Mouse (Mus musculus) c-Kit-negative CD71-positive TER-119-positive erythroid progenitor cells, embryonic 14.5 days (primary cell): ENCODE data around the gene Ptprd.

ENCODE experiments used
- DNase-seq: peaks from one replicate; pipeline ENCODE4 v3.0.0-alpha.2; 2013; ENCODE audit warnings: low read depth, low spot score

Ptprd gene

DNA sequence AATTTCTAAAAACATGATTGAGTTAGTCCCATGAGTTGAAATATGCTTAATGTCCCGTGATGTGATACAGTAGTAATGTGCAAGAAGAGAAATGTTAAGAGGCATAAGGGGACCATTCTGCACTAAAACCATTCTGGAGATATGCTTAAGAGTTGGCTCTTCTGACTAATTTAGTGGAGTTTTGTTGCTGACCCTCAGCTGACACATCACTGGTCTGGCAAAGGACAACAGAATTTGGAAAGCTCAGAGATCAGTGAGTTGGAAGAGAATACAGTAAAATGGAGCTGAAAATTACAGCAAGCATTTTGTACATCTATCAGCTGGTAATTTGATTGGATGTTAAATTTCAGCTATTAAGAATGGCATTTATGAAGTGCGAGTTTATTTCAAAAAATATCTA, 2248.8 kb downstream of the Ptprd start:
- no peak for DNase-seq

DNA sequence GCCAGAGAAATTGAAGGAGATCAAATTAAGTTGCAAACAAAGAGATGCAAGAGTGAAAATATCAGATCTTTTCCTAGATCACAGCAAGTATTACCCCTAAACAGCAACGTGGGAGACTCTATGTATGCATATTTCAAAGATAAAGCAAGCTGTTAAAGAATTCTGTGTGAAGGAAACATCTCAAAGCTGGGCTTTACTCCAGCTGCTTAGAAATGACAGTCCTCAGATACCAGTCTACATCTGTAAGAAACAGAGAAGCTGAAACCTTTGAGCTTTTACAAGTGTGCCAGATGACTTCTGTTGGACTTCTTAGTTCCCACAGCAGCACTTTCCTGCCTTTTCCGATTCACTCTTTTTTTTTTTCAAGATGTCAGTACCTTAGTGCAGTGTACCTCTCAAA, 2249.9 kb downstream of the Ptprd start:
- DNase-seq: no peak

DNA sequence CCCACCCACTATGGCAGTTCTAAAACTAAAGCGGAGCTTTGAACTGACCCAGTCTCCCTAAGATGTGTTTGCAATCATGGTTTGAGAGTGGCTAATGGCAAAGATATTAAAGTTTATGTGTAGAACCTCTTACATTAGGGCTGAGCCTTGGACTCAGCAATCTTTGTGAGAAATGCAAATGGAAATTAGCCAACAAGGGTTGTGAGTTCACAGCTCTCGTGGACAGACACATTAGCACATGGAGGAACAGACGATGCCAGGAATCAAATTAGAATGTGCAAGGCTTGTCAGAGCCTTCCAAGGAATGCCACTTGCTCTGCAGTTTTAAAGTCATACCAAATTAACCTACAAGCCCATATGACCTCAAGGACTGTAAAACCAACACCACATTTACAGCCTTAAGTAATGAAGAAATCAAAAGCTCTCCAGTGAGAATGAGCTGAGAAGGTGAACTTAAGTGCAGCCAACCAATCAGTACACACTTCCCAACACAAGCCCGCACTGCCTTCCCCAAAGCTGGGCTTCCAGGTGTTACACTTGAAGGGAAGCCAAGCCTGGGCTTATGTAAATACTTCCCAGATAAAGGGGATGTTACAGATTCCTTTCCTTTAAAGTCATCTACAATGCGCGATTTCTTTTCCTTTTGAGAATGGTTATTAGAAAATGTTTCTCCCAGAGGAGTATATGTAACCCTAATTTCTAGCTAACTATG, 2258.3 kb downstream of the Ptprd start:
- no peak for DNase-seq

DNA sequence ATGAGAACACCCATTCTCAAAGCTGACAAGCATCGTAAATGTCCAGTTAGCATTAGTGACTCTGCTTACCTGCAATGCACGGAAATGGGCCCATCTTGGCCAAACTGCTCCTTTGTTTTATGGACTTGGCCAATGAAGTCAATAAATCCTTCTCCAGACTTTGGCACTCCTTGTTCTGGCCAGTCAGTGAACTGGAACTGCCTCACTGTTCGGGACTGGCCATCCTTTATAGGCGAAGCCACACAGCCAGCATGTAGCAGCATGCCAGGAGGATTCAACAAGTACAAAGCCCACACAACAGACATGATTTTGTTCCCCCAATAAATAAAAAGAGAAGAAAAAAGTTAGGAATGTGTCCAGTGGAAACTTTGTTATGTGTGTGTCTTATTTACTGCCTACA, 2261.2 kb downstream of the Ptprd start:
- no peak for DNase-seq

DNA sequence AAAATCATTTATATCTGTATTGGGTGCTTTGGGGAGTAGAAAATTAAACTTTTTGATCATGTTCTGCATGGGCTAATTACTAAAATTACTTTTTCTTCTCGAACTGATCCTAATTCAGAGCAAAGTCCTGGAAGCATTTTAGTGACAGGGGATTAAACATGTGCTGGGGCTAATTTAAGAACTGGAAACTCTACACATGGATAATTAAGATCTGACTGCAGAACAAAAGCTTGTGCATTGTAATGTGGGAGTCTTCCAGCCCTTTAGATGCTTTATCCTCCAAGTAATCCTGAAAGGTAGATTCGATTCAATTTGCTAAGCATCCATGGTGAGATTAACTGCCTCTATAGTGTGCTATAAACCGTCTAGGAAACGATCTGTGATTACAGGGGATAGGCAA, 2316.9 kb downstream of the Ptprd start:
- DNase-seq: no peak
